Mouse (Mus musculus) layer of hippocampus, adult 9-11 months (tissue): ENCODE measurements around the gene Arl14ep.

ENCODE experiments used
- DNase-seq: peaks from one replicate; pipeline ENCODE4 v3.0.0; 2022

The Arl14ep gene

DNA sequence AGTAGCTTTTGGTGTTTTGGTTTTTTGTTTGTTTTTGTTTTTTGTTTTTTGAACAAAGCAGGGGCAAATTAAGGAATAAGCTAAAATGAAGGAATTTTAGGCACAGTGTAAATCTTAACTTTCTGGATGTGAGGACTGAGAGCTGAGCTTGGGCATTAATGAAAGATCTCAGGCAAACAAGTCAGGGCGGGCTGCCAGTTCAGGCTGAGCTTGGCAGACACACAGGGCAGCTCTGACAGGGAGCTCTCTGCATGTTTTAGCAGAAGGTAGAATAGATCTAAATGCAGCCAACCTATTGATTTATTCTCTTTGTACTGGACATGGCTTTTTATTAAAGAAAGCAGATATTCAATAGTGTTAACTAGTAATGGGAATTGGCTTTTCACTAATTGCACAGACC, 31.8 kb downstream of the Arl14ep start:
- peak; percentile 16 for DNase-seq

DNA sequence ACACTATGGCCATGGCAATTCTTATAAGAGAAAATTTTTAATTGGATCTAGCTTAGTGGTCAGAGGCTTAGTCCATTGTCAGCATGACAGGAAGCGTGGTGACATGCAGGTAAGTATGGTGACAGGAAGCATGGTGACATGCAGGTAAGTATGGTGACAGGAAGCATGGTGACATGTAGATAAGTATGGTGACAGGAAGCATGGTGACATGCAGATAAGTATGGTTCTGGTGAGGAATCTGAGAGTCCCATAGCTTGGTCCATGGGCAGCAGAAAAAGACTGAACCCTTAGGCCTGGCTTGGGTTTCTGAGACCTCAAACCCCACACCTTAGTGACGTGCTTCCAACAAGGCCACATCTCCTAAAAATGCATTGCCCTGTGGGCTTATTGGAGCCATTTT, 38.5 kb downstream of the Arl14ep start:
- DNase-seq, result no peak

- no peak for DNase-seq
Measured at GRCm38 (mm10) chr2:106929906-106930305, 44.3 kb downstream of the Arl14ep start.
